Mouse (Mus musculus) bone marrow, adult 2 months (tissue): ENCODE results near the gene Efnb2.

Experiments used
- CTCF ChIP-seq: fragments of 200-500 bp; IDR thresholded peaks from 2 replicates; pipeline ENCODE4 v1.5.1; 2011; ENCODE audit warnings: low read length, control low read depth; ENCODE audit not compliant: control insufficient read depth, insufficient read depth
- POLR2A ChIP-seq: fragments of 200-500 bp; IDR thresholded peaks from 2 replicates; pipeline ENCODE4 v1.6.1; 2011; ENCODE audit warnings: low read depth, mild to moderate bottlenecking, control low read depth, low read length, borderline replicate concordance; ENCODE audit not compliant: control insufficient read depth

GRCm38 (mm10) chr8:8572272-8572671, 88.8 kb downstream of the Efnb2 start:
- TF ChIP-seq POLR2A, result no peak
- no peak for TF ChIP-seq CTCF
